Mouse (Mus musculus): ENCODE measurements around the gene Lin37. TPM values are rescaled to one million over a fixed set of nuclear protein-coding genes. Genes with fewer than 3 reads are reported as not detected.

The Lin37 gene
- total RNA-seq, 2 experiments from 2014 or later, result 67.7 to 78.0 TPM

DNA sequence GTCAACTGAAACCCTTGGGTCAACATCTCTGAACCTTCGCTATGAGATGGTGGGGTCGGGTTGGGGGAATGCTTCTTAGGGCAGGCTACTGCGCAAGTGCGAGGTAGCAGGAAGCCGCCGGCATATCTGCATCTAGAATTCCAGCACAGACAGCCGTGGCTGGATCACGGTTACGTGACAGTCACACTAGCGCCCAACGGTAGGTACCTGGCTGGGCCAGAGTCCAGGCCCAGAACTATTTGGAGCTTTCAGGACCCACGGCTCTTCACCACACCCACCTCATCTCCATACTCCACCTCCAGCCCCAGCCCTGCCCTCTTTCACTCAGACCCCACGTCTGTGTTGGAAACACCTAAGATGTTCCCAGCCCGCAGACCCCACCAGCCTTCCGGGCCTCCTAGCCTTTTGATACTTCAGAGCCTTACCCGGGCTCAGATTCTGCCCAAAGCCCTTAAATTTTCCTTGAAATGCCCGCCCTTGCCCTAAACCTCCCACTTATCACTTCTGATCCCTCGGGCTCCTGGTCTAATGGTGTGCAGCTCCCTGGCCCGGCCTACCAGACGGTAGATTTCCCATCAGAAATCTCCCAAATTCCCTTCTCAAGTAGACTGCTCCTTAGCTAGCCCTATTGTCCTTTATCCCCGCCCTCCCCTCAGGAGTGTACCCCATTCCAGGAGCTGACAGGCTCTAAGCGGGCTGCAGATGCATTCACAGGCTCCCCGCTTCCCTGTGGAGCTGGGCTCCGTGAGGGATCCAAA is 44.5 kb downstream of the Lin37 start:
- no peak for DNase-seq (ENCODE audit: low spot score in 2 of 2)

DNA sequence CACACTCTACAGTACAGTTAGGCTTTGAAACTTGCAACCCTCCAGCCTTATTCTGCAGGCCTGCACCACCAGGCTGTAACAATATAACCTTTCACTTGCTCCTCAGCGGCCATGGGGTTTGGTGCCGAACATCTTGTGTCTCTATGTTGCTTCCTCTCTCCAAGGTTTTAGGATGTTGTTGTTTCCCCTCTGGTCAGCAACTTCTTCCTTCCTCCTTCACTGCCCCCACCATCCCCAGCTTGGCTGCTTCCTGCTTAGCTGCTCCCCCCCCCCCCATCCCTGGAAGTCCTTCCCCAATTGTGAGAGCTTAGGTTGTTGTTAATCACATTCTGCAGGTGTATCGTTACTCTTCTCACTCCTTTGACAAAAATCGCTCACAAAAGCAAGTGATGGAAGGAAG is 51.6 kb downstream of the Lin37 start:
- no peak for DNase-seq (ENCODE audit: low spot score in 2 of 2)

Small RNAs within 50 kb of the gene (microRNA-seq; reads per million reads assigned to microRNA genes)
- gene Gm38670 (2.1 reads per million), gene Mir3569 (0.79 reads per million)

Other genes starting within 250 kb of the Lin37 start
- gene Syne4, start 245.0 kb downstream of the Lin37 start, total RNA-seq (2021), result 10 to 100 TPM; 40.1 to 60.6 TPM
- 1 to 10 TPM; 1.4 to 1.7 TPM for gene E130208F15Rik, start 238.1 kb downstream of the Lin37 start, total RNA-seq (2021)
- 10 to 100 TPM; 12.4 to 15.0 TPM for gene Sdhaf1, start 235.9 kb downstream of the Lin37 start, total RNA-seq (2021)
- 10 to 100 TPM; 18.7 to 19.5 TPM for gene Lrfn3, start 197.1 kb downstream of the Lin37 start, total RNA-seq (2021)
- gene Tyrobp, start 146.1 kb downstream of the Lin37 start, total RNA-seq (2021), result 10 to 100 TPM; 26.6 to 40.2 TPM
- gene Hcst, start 140.0 kb downstream of the Lin37 start, total RNA-seq (2021), result 1 to 10 TPM; 1.6 to 2.2 TPM
- gene Nfkbid, start 138.1 kb downstream of the Lin37 start, total RNA-seq (2021), result 1 to 10 TPM; 2.1 to 2.3 TPM
- gene Aplp1, start 114.3 kb downstream of the Lin37 start, total RNA-seq (2021), result 10 to 100 TPM; 49.5 to 59.1 TPM
- gene Kirrel2, start 102.1 kb downstream of the Lin37 start, total RNA-seq (2021), result 1 to 10 TPM in 1 of 2 experiments, under 1 TPM in 1; 0.14 to 1.3 TPM
- 1 to 10 TPM in 1 of 2 experiments, under 1 TPM in 1; 0.08 to 7.1 TPM for gene Nphs1, start 101.5 kb downstream of the Lin37 start, total RNA-seq (2021)
- 10 to 100 TPM; 11.6 to 24.9 TPM for gene Prodh2, start 66.2 kb downstream of the Lin37 start, total RNA-seq (2021)
- 10 to 100 TPM; 19.3 to 22.9 TPM for gene Arhgap33, start 24.8 kb downstream of the Lin37 start, total RNA-seq (2021)
- 10 to 100 TPM; 36.3 to 45.7 TPM for gene Hspb6, start 7.7 kb downstream of the Lin37 start, total RNA-seq (2021)
- gene Proser3, start 7.5 kb downstream of the Lin37 start, total RNA-seq (2021), result 10 to 100 TPM; 12.9 to 16.3 TPM
- 10 to 100 TPM; 70.4 to 75.2 TPM for gene U2af1l4, start 3.5 kb upstream of the Lin37 start, total RNA-seq (2021)
- gene Gm49396, start 3.5 kb upstream of the Lin37 start, total RNA-seq (2021), result 1 to 10 TPM; 7.6 to 8.7 TPM
- 100 to 1,000 TPM; 125 to 131 TPM for gene Psenen, start 3.8 kb upstream of the Lin37 start, total RNA-seq (2021)
- 1 to 10 TPM; 4.5 to 5.2 TPM for gene Igflr1, start 5.6 kb upstream of the Lin37 start, total RNA-seq (2021)
- 10 to 100 TPM; 71.4 to 84.4 TPM for gene Kmt2b, start 28.9 kb upstream of the Lin37 start, total RNA-seq (2021)
- gene Zbtb32, start 39.1 kb upstream of the Lin37 start, total RNA-seq (2021), result under 1 TPM in 1 of 2 experiments, not detected in 1; 0.65 TPM
- 1 to 10 TPM in 1 of 2 experiments, under 1 TPM in 1; 0.93 to 1.2 TPM for gene Upk1a, start 53.0 kb upstream of the Lin37 start, total RNA-seq (2021)
- gene Cox6b1, start 66.3 kb upstream of the Lin37 start, total RNA-seq (2021), result 100 to 1,000 TPM; 750 to 830 TPM
- not detected for gene Etv2, start 76.0 kb upstream of the Lin37 start, total RNA-seq (2021)
- gene Rbm42, start 90.5 kb upstream of the Lin37 start, total RNA-seq (2021), result 10 to 100 TPM; 89.2 to 89.5 TPM
- 10 to 100 TPM; 20.8 to 22.9 TPM for gene Haus5, start 105.2 kb upstream of the Lin37 start, total RNA-seq (2021)
- not detected for gene Pmis2, start 111.8 kb upstream of the Lin37 start, total RNA-seq (2021)
- 1 to 10 TPM; 3.8 to 5.2 TPM for gene 2200002J24Rik, start 139.1 kb upstream of the Lin37 start, total RNA-seq (2021)
- 1 to 10 TPM; 2.8 to 3.6 TPM for gene Atp4a, start 152.4 kb upstream of the Lin37 start, total RNA-seq (2021)
- 100 to 1,000 TPM; 170 to 181 TPM for gene Tmem147, start 169.7 kb upstream of the Lin37 start, total RNA-seq (2021)
- gene Gapdhs, start 183.8 kb upstream of the Lin37 start, total RNA-seq (2021), result not detected
- gene Sbsn, start 191.6 kb upstream of the Lin37 start, total RNA-seq (2021), result 10 to 100 TPM; 32.1 to 36.8 TPM
- 1 to 10 TPM; 3.2 to 4.2 TPM for gene Dmkn, start 203.9 kb upstream of the Lin37 start, total RNA-seq (2021)
- gene Krtdap, start 228.1 kb upstream of the Lin37 start, total RNA-seq (2021), result 1 to 10 TPM; 1.9 to 3.1 TPM